Mouse (Mus musculus): ENCODE results near the gene Cdc42bpg.

Gene Cdc42bpg

DNA sequence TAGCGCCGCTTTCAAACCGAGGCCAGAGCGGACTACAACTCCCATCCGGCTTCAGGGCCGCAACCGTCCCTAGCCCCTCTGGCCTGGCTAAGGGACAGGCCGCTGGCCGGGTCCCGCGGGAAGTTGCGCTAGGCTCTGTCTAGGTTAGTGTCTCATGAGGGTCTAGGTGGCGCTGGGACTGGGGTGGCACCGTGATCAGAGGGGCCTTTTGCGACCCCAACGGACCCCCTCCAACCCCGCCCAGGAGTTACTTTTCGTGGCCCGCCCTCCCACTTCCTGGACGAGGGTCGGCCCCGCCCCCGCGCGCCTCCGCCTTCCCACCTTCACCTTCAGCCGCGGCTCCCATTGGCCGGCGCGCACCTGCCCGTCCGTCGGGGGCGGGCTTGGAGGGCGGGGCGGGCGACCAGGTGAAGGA lies at the start of gene Cdc42bpg:
Gene Cdc42bpg, plus strand, starts transcription at position 320 of the 415 bp plus-strand sequence.
- no peak for DNase-seq (ENCODE audit: low spot score)

GRCm38 (mm10) chr19:6260428-6260827 lies 45.8 kb upstream of the Cdc42bpg start:
- no peak for DNase-seq (ENCODE audit: low spot score)

DNA sequence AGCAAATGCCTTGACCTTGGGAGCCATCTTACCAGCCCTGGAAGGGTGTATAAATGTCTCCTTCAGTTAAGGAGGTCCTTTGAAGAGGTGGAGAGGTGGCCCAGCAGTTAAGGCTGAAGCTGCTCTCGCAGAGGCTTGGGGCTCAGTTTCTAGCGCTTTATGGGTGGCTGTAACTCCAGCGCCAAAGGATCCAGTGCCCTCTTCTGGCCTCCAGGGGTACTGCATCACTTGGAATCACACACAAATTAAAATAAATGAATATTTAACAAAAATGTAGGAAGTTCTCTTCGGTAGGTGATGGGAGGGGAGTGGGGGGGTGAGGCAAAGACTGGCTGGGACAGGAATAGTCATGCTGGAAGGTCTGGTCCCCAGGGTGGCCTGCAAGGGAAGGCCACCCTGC lies 45.3 kb upstream of the Cdc42bpg start:
- no peak for DNase-seq (ENCODE audit: low spot score)

DNA sequence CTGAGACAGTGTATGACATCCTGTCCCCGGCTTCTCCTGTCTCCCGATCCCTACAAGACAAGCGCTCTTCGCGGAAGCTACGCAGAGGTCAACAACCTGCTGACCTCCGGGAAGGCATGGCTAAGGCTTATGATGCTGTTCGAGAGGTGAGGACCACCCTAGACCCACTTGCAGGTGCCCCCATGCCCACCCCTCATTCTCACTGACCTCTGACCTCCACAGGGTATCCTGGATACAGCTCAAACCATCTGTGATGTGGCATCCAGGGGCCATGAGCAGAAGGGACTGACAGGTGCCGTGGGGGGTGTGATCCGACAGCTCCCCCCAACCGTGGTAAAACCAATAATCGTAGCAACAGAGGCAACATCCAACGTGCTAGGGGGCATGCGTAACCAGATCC lies 44.9 kb upstream of the Cdc42bpg start:
- DNase-seq (ENCODE audit: low spot score): no peak

DNA sequence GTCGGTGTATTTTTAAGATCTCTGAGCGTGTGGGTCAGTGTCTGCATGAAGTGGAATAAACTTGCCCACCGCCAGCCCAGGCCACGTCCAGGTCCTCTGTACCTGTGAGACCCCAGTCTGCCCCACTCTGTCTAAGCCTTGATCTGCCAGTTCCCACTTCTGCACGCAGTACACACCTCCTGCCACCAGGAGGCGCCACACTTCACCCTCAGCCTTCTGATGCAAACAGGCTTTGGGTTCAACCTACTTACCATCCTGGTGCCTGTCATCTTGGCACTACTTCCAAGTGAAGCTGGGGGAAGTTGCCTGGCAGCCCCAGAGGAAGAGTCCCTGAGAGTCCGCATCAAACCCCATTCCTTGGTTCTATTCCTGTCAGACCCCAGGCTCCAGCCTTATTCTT lies 44.0 kb upstream of the Cdc42bpg start:
- DNase-seq (ENCODE audit: low spot score): peak; percentile 75

DNA sequence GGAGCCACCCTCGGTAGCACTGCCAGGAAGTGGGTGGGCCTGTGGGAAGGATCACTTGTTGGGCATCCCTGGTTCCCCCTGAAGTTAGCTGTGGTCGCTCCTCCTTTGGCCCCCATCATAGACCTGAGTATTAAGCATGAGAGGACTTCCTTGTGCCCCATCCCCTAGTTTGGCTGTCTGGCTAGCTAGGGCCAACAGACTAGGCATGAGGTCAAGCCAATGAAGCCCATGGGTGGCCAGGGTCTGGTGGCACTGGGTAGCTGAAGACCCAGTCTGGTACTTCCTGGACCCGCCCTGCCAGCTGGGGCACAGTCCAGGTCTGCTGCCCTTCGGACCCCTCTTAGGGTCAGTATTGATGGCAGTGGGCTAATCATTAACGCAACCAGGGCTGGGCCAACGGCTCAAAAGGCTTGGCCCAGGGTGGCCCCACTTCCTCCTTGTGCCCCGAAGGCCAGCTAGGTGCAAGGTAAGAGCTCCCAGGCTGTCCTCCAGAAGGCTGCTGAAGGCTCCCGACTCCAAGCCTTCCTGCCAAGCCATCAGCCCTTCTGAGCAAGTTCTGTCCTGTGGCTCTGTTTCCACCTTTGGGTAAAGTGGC lies 43.3 kb upstream of the Cdc42bpg start:
- DNase-seq (ENCODE audit: low spot score): no peak

DNA sequence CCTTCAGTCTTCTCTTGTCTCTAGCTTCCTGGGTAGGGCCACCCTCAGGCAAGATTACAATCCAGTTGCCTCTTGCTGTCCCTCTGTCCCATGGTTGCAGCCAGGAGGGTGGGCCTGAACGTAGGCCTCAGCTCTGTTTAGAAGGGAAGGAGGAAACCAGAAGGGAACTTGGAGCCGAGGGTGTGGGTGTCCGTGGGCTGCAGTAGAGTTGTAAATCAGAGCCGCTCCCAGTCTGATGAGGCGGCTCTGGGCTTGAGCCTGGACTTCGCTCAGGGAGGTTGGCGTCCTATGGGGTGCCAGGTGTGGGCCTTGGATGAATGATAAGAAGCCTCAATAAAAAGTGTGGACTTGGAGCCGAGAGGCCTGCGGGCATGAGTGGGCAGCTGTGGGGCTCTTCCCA lies 42.1 kb upstream of the Cdc42bpg start:
- DNase-seq (ENCODE audit: low spot score): no peak

- DNase-seq (ENCODE audit: low spot score): no peak
Measured at GRCm38 (mm10) chr19:6264945-6265344, 41.3 kb upstream of the Cdc42bpg start.

GRCm38 (mm10) chr19:6265727-6266182 lies 40.5 kb upstream of the Cdc42bpg start:
- no peak for DNase-seq (ENCODE audit: low spot score)

DNA sequence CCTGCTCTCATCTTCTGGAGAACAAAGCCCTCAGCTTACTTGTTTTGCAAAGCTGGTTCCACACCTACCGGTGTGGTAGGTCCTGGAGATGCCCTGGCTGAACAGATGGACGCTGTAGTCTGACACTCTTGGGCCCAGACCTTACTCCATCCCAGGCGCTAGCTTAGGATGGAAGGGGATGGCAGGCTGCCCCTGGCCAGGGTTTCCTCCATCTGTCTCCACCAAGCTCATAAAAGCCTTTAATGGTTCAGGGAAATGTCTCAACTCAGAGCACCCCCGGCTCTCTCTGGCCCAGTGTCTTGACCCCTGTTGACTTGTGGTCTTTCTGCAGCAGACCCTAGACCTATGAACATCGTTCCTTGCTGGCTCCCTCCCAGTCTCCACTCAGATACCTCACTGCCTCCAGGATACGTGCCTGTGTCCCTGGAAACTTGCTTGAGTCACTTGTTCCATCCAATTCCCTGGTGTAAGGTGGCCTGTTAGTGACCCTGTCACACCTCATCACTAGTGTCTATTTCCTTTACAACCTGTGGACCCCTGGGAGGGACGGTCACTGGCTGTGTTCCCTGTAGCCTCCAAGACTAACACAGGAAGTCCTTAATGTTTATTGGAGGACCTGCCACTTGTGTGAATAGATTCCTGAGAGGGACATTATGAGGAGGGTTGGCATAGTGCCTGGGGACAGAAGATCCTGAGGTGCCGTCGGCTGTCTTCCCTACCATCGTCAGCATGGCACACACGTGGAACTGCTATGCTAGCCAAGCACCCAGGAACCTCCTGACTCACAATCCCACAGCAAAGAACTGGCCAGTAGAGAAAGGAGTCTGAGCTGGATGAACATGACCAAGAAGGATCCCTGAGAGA lies 38.7 kb upstream of the Cdc42bpg start:
- DNase-seq (ENCODE audit: low spot score): no peak

- DNase-seq (ENCODE audit: low spot score): peak; percentile 91
Measured at GRCm38 (mm10) chr19:6268170-6268528, 38.1 kb upstream of the Cdc42bpg start.

- no peak for DNase-seq (ENCODE audit: low spot score)
Measured at GRCm38 (mm10) chr19:6268670-6269132, 37.6 kb upstream of the Cdc42bpg start.

DNA sequence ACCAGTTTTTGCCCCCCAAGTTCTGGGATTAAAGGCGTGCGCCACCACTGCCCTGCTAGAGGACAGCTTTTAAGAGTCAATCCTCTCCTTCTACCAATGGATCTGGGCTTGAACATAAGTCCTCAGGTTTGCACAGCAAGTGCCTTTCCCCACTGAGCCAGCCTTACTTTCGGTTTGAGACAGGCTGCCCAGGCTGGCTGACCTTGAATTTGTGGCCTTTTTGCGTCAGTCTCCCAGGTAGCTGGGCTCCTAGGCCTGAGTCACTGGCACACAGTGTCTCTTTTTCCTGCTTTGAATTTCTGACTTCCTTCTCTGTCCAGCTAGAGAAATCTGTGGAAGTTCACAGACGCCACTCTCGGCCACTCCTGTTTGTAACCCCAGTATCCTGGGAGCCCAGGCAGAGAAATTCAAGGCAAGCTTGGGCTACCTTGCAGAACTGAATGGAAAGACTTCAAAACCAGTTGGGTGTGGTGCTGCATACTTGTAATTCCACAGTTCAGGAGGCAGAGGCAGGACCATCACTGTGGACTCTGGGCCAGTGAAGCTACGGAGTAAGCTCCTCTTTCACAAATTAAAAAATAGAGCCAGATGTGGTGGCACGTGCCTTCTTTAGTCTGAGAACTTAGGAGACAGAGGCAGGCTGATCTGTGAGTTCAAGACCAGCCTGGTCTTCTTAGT lies 36.3 kb upstream of the Cdc42bpg start:
- no peak for DNase-seq (ENCODE audit: low spot score)

GRCm38 (mm10) chr19:6270661-6271060 lies 35.6 kb upstream of the Cdc42bpg start:
- no peak for DNase-seq (ENCODE audit: low spot score)

DNA sequence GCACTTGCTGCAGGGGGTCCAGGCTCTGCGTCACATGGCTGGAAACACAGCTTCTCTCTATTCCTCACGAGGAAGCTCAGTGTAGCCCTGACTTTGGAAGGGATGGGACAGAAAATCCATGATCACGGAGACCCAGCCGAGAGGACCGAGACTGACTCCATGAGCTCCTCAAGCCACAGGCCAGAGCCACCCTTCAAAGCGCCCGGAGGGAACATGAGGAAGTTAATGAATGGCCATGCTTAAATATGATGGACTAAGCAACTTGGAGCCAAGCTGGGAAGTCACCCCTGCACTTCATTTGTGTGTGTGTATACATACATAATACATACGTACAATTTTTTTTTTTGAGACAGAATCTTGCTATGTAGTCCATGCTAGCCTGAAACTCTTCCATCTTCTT lies 35.0 kb upstream of the Cdc42bpg start:
- no peak for DNase-seq (ENCODE audit: low spot score)

GRCm38 (mm10) chr19:6272053-6272452 lies 34.2 kb upstream of the Cdc42bpg start:
- no peak for DNase-seq (ENCODE audit: low spot score)

DNA sequence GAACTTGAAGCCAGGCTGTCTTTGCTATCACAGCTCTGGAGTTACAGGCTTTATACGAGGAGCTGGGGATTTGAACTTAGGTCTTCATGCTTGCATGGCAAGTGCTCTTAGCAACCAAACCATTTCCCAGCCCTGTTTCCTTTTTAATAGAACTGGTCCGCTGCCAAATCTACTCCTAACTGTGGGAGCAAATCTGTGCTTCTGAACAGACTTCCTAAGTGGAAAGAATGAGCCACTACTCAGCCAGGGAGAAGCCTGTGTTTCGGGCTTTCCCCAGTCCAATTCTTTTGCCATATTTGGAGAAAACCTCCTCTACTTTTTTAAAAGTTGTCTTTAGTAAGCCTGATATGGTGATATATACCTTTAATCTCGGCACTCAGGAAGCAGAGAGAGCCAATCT lies 33.5 kb upstream of the Cdc42bpg start:
- DNase-seq (ENCODE audit: low spot score): peak; percentile 60

- DNase-seq (ENCODE audit: low spot score): no peak
Measured at GRCm38 (mm10) chr19:6273592-6273991, 32.7 kb upstream of the Cdc42bpg start.

GRCm38 (mm10) chr19:6273998-6274608 lies 32.2 kb upstream of the Cdc42bpg start:
- DNase-seq (ENCODE audit: low spot score): no peak

DNA sequence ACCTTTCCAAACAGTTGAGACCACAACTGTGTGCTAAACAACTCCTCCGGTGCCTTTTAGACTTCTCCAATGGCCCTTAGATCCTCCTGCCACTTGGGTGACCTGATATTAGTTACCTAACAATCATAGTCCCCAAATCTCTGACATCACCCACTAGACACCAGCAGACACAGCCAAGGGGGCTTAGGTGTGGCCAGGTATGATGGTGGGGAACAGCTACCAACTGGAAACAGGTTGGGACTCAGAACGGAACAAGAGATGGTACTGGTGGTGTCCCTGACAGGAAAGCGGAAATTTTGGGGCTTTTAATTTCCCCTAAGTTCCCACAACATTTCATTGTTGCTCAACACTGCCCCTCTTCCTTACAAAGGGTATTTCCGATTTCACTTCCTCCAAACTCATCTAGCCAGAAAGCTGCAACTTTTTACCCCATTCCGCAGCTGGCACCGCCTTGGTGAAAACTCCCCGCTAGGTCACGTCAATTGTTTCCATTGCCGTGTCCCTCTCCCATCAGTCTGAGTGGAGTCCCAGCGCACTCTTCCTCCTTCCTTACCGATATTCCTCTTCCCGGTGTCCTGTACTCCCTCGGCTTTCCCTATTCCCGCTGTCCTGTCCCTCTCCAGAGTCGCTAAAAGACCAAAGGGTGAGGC lies 30.4 kb upstream of the Cdc42bpg start:
- no peak for DNase-seq (ENCODE audit: low spot score)

DNA sequence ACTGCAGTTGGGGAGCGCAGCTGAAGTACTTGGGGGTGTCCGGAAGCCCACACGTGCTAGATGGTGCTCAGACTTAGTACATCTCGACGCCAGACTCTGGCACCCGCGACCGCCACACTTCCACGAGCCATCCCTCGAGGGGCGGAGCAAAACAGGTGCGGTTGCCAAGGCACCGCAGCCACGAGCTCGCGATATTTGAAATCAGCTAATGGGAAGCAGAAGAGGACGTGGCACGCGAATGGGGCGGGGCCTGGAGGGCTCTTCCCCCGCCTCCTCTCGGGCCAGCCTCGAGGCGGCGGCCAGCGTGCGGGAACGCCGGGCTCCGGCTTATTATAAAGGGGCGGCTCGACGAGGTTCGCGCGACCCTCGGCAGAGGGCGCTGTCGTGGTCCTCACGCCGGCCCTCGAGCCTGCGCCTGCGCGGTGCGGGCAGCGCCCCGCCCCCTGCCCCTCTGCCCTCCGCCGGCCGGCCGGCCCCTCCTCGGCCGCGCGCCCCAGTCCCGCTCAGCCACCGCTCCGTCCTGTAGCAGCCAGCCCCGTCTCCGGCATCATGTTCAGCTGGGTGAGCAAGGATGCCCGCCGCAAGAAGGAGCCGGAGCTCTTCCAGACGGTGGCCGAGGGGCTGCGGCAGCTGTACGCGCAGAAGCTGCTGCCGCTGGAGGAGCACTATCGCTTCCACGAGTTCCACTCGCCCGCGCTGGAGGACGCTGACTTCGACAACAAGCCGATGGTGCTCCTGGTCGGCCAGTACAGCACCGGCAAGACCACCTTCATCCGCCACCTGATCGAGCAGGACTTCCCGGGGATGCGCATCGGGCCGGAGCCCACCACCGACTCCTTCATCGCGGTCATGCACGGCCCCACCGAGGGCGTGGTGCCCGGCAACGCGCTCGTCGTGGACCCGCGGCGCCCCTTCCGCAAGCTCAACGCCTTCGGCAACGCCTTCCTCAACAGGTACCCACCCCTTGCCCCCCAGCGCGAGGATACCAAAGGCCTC lies 29.5 kb upstream of the Cdc42bpg start, which contains the start of gene Ehd1:
Gene Ehd1, plus strand, starts transcription at position 300 of the 996 bp plus-strand sequence.
- peak; percentile 98 for DNase-seq (ENCODE audit: low spot score)

Measured in layer of hippocampus, adult 11-12 months (tissue).